Mouse (Mus musculus): ENCODE data around the gene Setdb1.
A peak's percentile ranks its signal among the peaks of the same experiment; 100 is the strongest.
"Not testable (repeated sequence)": the region's sequence is repeated elsewhere in the genome, so short reads cannot be mapped to it uniquely, and the experiment has no call there.

Setdb1 gene

GRCm38 (mm10) chr3:95356701-95357449 is at the start of gene Setdb1:
Gene Setdb1 (minus strand): TSS chr3:95357202.
- DNase-seq, result peak; percentile 96

- no peak for DNase-seq
Observed at GRCm38 (mm10) chr3:95402741-95403140, 45.7 kb upstream of the Setdb1 start, which contains the start of gene 4930558C23Rik. Gene 4930558C23Rik (minus strand): TSS chr3:95402841.

- DNase-seq, result peak; percentile 57
Observed at GRCm38 (mm10) chr3:95394385-95394784, 37.4 kb upstream of the Setdb1 start.

- DNase-seq, result no peak
Observed at GRCm38 (mm10) chr3:95385401-95386075, 28.5 kb upstream of the Setdb1 start.

GRCm38 (mm10) chr3:95373208-95373607 is 16.2 kb upstream of the Setdb1 start:
- DNase-seq, result no peak

- no peak for DNase-seq
Observed at GRCm38 (mm10) chr3:95370101-95370500, 13.1 kb upstream of the Setdb1 start.

- DNase-seq, result not testable (repeated sequence)
Observed at GRCm38 (mm10) chr3:95360276-95360675, 3.3 kb upstream of the Setdb1 start.

GRCm38 (mm10) chr3:95357746-95358145 is 744 bp upstream of the Setdb1 start:
- no peak for DNase-seq

- not testable (repeated sequence) for DNase-seq
Observed at GRCm38 (mm10) chr3:95355911-95356544, 974 bp downstream of the Setdb1 start.

GRCm38 (mm10) chr3:95349491-95349890 is 7.5 kb downstream of the Setdb1 start:
- peak; percentile 70 for DNase-seq

- not testable (repeated sequence) for DNase-seq
Observed at GRCm38 (mm10) chr3:95348343-95348742, 8.7 kb downstream of the Setdb1 start.

- DNase-seq, result no peak
Observed at GRCm38 (mm10) chr3:95346454-95346853, 10.5 kb downstream of the Setdb1 start.

GRCm38 (mm10) chr3:95343356-95344000 is 13.5 kb downstream of the Setdb1 start:
- not testable (repeated sequence) for DNase-seq

- DNase-seq, result no peak
Observed at GRCm38 (mm10) chr3:95338251-95338650, 18.8 kb downstream of the Setdb1 start.

GRCm38 (mm10) chr3:95337345-95337744 is 19.7 kb downstream of the Setdb1 start:
- DNase-seq, result no peak

- no peak for DNase-seq
Observed at GRCm38 (mm10) chr3:95331528-95331927, 25.5 kb downstream of the Setdb1 start.

GRCm38 (mm10) chr3:95328803-95329404 is 28.1 kb downstream of the Setdb1 start:
- no peak for DNase-seq

GRCm38 (mm10) chr3:95324454-95325144 is 32.4 kb downstream of the Setdb1 start:
- no peak for DNase-seq

- no peak for DNase-seq
Observed at GRCm38 (mm10) chr3:95323429-95323828, 33.6 kb downstream of the Setdb1 start.

GRCm38 (mm10) chr3:95319701-95320625 is 37.0 kb downstream of the Setdb1 start:
- DNase-seq, result no peak

- no peak for DNase-seq
Observed at GRCm38 (mm10) chr3:95319110-95319509, 37.9 kb downstream of the Setdb1 start.
